Mouse (Mus musculus) kidney, adult 11 months (tissue): ENCODE data around the gene Rabgap1.
"Not testable (repeated sequence)": the region's sequence is repeated elsewhere in the genome, so short reads cannot be mapped to it uniquely, and the experiment has no call there.

Experiments
- DNase-seq: peaks from one replicate; pipeline ENCODE4 v3.0.0; 2022

Rabgap1 gene

DNA sequence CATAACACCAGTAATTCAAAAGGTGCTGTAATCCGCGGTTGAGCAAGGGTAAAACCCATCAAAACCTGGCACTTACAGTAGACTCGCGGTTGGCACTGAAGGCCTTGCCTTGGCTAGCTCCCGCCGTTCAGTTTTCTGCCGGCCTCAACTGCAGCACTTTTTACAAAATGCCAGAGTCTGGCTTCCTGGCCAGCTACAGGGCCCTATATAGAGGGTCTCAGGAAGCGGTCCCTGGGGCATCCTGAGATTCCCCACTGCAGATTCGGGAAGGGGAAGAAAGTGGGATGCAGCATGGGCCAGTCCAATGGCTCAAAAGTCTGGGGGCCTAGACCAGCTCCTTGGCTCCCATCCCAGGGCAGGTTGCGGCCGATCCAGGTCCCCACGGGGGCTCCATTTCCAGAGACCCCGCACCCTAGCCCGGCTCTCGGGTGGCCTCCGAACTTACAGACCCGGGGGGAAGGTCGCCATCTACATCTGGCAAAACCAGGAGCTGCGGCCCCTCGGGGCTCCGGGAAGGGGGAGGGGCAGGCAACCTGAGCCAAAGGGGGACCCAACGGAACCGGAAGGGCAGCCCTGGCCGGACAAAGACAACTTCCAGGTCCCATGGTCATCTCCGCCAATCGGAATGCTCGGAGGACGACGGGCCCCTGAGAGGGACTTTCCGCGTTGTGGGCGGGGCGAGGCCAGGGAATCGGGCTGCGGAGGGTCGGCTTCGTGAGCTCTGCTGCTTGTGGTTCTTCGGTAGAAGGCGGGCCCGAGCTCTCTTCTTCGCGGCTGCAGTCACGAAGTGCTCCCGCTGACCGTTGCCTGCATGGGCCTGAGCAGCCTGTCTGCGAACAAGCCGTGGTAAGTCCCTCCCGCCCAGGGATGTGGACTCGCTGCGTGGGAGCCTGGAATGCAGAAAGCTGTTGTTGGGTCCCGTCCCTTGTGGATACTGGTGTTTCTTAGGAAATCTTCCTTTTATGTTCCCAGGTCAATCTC lies at the start of gene Rabgap1, which contains the start of the genes Zbtb26 and Zbtb6:
Gene Rabgap1 (plus strand): TSS at position 669 of the 981 bp plus-strand sequence.
Gene Zbtb26 (minus strand): TSS at position 525 of the 981 bp plus-strand sequence.
Gene Zbtb6 (minus strand): TSS at position 561 of the 981 bp plus-strand sequence.
- DNase-seq: peak; percentile 95

DNA sequence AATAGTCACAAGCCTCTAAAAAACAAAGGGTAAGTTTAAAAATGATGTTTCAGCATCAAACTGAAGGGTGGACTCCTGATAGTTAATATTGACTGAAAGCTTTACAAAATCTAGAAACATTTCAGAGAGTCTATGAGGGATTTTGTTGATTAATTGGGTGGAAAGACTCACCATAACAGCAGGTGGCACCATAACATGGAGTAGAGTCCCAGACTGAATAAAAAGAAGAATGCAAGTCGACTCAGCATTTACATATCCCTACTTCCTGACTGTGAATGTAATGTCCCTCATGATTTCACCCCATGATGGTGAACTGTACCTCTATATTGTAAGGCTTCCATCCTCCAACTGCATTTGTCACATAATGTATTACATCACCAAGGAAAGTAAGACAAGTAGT lies 47.5 kb upstream of the Rabgap1 start:
- DNase-seq: no peak

GRCm38 (mm10) chr2:37421903-37422302 lies 21.2 kb upstream of the Rabgap1 start:
- no peak for DNase-seq

DNA sequence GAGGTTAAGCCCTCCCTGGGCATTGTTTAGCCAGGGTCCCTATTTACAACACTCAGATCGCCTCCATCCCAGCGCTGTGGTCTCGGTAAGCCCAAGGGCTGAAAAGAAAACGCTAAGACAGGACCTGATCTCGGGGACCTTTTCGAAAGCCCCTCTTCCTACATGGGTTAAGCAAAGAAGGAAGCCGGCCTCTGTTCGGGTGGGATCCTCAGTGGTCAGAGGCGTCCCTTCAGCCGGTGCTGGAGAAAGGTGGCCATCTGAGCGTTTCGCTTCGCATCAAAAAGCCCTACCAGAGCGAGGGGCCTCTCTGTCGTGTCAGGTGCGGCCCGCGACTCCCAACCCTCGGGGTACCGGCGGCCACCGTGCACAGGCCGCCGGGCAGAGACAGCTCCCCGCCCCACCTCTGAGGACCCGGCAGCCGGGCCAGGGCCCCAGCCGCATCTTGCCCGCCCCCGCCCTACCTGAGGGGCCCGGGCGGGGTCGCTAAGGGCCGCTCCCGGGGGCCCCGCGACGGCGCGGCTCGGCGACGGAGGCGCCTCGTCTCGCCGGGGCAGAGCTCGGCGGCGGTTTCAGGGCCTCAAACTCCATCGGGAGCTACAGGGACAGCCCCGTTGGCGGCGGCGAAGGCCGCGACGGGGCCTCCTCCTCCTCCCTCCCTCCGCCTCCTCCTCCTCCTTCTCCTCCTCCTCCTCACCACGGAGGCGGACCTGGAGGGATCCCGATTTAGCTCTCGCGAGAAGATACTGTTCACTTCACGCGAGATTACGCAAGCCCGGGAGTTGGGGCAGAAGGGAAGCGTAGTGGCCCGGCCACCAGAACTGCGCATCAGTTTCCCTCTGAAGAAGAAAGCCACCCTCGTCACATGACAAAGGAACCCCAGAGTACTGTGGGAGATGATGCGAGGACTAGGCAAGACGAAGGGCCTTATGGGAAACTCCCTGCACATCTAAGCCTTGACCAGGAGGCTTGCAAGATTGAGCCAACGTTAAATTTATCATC lies 20.5 kb upstream of the Rabgap1 start, which contains the start of gene Rc3h2:
Gene Rc3h2 (minus strand): TSS at position 598 of the 999 bp plus-strand sequence.
- peak; percentile 94 for DNase-seq

- no peak for DNase-seq
Observed at GRCm38 (mm10) chr2:37423671-37424070, 19.4 kb upstream of the Rabgap1 start.

- DNase-seq: peak; percentile 82
Observed at GRCm38 (mm10) chr2:37430593-37431464, 12.2 kb upstream of the Rabgap1 start.

- no peak for DNase-seq
Observed at GRCm38 (mm10) chr2:37431609-37432008, 11.5 kb upstream of the Rabgap1 start.

DNA sequence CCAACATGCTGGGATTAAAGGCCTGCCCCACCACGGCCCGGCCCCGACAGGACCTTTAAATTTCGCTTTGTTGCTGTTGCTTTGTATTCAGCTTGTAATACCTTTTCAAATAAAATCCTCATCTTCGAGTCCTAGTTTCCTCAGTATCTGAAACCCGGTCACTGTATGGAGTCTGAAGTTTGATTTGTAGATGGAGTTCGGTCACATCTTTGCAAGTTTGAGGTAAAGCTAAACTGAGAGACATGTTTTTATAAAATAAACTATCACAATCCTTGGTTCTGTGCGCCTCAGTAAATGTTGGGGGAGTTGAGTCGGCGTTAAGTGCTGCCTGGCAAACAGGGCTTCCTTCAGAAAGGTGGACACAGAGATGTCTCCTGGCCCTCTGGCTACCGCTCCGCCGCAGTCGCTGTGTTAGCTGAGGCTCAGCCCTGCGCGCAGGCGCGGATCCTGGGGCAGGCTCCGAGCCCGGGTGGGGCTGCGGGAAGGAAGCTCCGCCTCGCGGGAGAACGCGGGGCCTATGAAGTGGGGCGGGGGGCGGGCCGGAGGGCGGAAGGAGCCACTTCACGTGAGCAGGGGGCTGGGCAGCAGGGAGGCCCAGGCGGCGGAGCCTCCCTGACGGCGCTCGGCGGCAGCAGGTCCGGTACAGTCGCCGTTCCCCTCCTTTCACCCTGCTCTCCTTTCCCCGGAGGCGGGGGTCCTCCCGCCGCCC lies 8.7 kb downstream of the Rabgap1 start:
- DNase-seq: peak; percentile 91

GRCm38 (mm10) chr2:37452376-37452760 lies 9.3 kb downstream of the Rabgap1 start:
- no peak for DNase-seq

DNA sequence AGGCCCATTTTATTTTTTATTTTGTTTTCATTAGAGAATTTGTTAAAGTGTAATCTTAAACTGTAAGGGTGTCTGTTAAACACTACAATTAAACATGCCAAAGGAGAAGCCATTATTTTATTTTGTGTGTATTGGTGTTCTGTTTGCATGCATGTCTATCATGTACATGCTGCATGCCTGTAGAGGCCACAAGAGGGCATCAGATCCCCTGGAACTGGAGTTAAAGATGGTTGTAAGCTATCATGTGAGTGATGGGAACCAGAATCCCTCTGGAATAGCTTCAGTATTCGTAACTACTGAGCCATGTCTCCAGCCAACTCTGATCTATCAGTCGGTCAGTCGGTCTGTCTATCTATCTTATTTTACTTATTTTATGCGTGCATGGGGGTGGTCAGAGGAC lies 17.6 kb downstream of the Rabgap1 start:
- no peak for DNase-seq

DNA sequence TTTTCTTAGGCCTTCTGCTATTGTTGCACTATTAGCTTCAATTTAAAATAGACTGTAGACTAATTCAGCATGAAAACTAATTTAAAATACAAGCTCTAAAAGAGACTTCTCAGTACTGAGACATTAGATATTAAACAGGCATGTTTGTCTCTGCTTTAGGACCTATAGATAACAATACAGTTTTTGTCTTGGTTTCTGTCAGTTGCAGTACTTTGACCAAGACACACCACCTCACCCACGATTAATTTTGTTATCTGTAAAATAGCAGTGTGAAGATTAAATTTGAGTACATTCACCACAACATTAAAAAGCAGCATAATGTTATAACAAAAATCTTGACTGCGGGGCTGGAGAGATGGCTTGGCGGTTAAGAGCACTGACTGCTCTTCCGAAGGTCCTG lies 23.2 kb downstream of the Rabgap1 start:
- DNase-seq: no peak

- no peak for DNase-seq
Observed at GRCm38 (mm10) chr2:37479559-37479958, 36.5 kb downstream of the Rabgap1 start.

GRCm38 (mm10) chr2:37480039-37480438 lies 37.0 kb downstream of the Rabgap1 start:
- DNase-seq: no peak

- DNase-seq: no peak
Observed at GRCm38 (mm10) chr2:37484165-37484564, 41.1 kb downstream of the Rabgap1 start.

DNA sequence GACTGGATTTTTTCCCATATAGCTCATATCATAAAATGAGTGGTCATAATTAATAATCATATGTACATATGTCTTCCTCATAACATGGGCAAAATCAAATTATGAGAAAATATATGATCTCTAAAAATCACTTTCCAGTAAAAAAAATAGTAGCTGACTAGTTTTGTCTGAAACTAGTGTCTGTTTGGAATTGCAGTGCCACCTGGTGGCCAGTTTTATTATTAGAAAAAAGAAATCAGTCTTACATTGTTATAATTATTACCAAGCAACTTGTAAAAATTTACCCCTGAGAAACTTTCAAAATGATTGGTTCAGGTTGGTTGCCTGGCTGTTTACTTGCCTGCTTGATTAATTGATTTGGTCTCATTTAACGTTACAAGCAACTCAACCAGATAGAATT lies 42.3 kb downstream of the Rabgap1 start:
- no peak for DNase-seq

DNA sequence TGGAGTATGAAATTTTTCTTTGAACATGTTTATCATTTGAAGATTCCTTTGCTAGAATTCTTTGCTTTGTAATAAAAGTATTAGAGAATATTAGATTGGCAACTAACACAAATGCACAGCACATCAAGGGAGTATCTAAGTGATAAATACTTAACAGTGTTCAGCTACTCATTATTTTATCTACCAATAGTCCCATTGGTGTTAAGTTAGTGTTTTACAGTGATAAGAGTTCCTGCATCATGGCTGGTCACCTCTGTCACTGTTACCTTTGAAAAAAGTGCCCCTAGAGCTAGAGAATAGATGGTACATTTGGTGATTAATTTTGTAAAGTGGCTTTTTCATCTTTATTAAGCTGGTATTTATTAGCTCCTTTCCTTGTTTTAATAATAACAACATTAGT lies 43.3 kb downstream of the Rabgap1 start:
- DNase-seq: no peak

GRCm38 (mm10) chr2:37488956-37489355 lies 45.9 kb downstream of the Rabgap1 start:
- no peak for DNase-seq

DNA sequence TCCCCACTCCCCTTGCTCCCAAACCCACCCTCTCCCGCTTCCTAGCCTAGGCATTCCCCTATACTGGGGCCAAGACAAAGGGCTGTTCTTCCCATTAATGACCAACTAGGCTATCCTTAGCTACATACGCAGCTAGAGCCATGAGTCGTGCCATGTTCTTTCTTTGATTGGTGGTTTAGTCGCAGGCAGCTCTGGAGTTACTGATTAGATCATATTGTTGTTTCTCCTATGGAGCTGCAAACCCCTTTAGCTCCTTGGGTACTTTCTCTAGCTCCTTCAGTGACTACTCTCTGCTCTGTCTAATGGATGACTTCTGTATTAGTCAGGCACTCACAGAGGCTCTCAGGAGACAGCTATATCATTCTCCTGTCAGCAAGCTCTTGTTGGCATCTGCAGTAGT lies 54.2 kb downstream of the Rabgap1 start:
- no peak for DNase-seq

GRCm38 (mm10) chr2:37505856-37506255 lies 62.8 kb downstream of the Rabgap1 start:
- DNase-seq: not testable (repeated sequence)

DNA sequence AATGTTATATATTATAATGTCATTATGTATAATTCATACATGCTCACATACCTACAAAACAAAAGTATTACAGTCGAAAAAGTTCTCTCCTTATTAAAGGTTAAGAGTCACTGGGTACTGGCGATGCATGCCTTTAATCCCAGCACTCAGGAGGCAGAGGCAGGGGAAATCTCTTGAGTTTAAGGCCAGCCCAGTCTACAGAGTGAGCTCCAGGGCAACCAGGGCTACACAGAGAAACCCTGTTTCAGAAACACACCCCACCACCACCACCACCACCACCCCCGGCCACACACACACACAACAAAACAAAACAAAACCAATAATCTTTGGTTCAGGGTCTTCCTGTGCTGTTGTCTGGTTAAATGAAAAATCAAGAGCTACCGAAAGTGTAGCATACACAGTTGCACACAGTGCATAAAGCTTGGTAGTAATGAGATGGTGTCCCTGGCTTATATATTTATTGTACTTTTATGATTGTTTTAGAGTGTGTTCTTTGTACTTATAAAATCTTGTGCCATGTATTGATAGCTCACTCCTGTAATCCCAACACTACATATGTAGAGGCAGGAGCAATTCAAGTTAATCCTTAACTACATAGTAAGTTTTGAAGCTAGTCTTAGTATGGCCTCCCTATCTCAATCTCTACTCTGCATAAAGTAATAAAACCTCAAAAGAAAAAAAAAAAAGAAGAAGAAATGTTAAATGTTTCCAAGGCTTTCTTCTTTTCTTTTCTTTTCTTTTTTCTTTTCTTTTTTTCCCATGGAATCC lies 68.2 kb downstream of the Rabgap1 start:
- no peak for DNase-seq
